Mouse (Mus musculus) embryonic fibroblast, embryonic 13.5 days (primary cell): ENCODE measurements around the gene Park7. TPM values are rescaled to one million over a fixed set of nuclear protein-coding genes. Genes with fewer than 3 reads are reported as not detected.
A peak's percentile ranks its signal among the peaks of the same experiment; 100 is the strongest.

ENCODE experiments used
- H3K27ac ChIP-seq: 2 replicates; pipeline ENCODE4 v1.5.1; 2012; ENCODE audit warnings: low read length, control low read depth, inconsistent platforms; ENCODE audit not compliant: insufficient read depth
- H3K4me1 ChIP-seq: 2 replicates; pipeline ENCODE4 v1.6.1; 2011; ENCODE audit warnings: low read length; ENCODE audit not compliant: control insufficient read depth, insufficient read depth
- H3K4me3 ChIP-seq: 2 replicates; pipeline ENCODE4 v1.5.1; 2011; ENCODE audit warnings: mild to moderate bottlenecking, control low read depth, low read length; ENCODE audit not compliant: insufficient read depth
- CTCF ChIP-seq: IDR thresholded peaks from 2 replicates; pipeline ENCODE4 v1.5.1; 2011; ENCODE audit warnings: mild to moderate bottlenecking, control low read depth, low read length, moderate library complexity, borderline replicate concordance; ENCODE audit not compliant: insufficient read depth
- POLR2A ChIP-seq: IDR thresholded peaks from 2 replicates; pipeline ENCODE4 v1.6.1; 2011; ENCODE audit warnings: low read depth, mild to moderate bottlenecking, control low read depth, low read length, moderate library complexity
- polyA plus RNA-seq: library from polyadenylated mRNA; stranded (reverse); fragments of >200 nt; gene quantifications from 2 replicates; pipeline ENCODE4 v1.2.4, GENCODE M21; 2011; ENCODE audit warnings: low read depth; ENCODE audit not compliant: missing spikeins, insufficient read length

Park7 gene
- polyA plus RNA-seq, 1 experiment, result 102 TPM

GRCm38 (mm10) chr4:150900486-150900885 is 13.8 kb downstream of the Park7 start:
- H3K4me1 ChIP-seq, result no peaks in the 10 kb centered on the region
- no peak overlapping the region for H3K27ac ChIP-seq
- no peak overlapping the region for H3K4me3 ChIP-seq
- no peak for TF ChIP-seq CTCF
- no peak for TF ChIP-seq POLR2A

GRCm38 (mm10) chr4:150898716-150899365 is 15.4 kb downstream of the Park7 start:
- no peaks in the 10 kb centered on the region for H3K4me1 ChIP-seq
- TF ChIP-seq CTCF (peak; percentile 54; the same call in 1 of the 2 replicates), POLR2A (no peak)
- no peak overlapping the region for H3K4me3 ChIP-seq
- H3K27ac ChIP-seq, result no peak overlapping the region

- TF ChIP-seq POLR2A, result no peak
- TF ChIP-seq CTCF, result no peak
- no peak overlapping the region for H3K4me3 ChIP-seq
- no peak overlapping the region for H3K27ac ChIP-seq
- H3K4me1 ChIP-seq, result no peaks in the 10 kb centered on the region
Observed at GRCm38 (mm10) chr4:150896896-150897624, 17.2 kb downstream of the Park7 start.

- no peaks in the 10 kb centered on the region for H3K4me1 ChIP-seq
- H3K4me3 ChIP-seq, result no peak overlapping the region
- TF ChIP-seq POLR2A, result no peak
- no peak for TF ChIP-seq CTCF
Observed at GRCm38 (mm10) chr4:150894718-150895501, 19.3 kb downstream of the Park7 start.

GRCm38 (mm10) chr4:150891308-150891707 is 22.9 kb downstream of the Park7 start:
- no peak for TF ChIP-seq POLR2A
- no peak for TF ChIP-seq CTCF
- H3K4me1 ChIP-seq, result no peaks in the 10 kb centered on the region
- H3K27ac ChIP-seq, result no peak overlapping the region
- H3K4me3 ChIP-seq, result no peak overlapping the region

More at GRCm38 (mm10) chr4:150894718-150895501, 19.3 kb downstream of the Park7 start:
- H3K27ac ChIP-seq, result no peak overlapping the region

GRCm38 (mm10) chr4:150889955-150890315 is 24.3 kb downstream of the Park7 start:
- no peaks in the 10 kb centered on the region for H3K4me1 ChIP-seq
- no peak overlapping the region for H3K27ac ChIP-seq
- no peak overlapping the region for H3K4me3 ChIP-seq
- no peak for TF ChIP-seq CTCF
- no peak for TF ChIP-seq POLR2A

- TF ChIP-seq CTCF (no peak), POLR2A (no peak)
- Histone ChIP-seq H3K4me3 (no peak overlapping the region), H3K27ac (no peak overlapping the region), H3K4me1 (no peaks in the 10 kb centered on the region)
Observed at GRCm38 (mm10) chr4:150889273-150889954, 24.8 kb downstream of the Park7 start.

- Histone ChIP-seq H3K4me3 (no peak overlapping the region), H3K4me1 (no peaks in the 10 kb centered on the region), H3K27ac (no peak overlapping the region)
- no peak for TF ChIP-seq POLR2A
- no peak for TF ChIP-seq CTCF
Observed at GRCm38 (mm10) chr4:150888492-150888891, 25.7 kb downstream of the Park7 start.

- no peak for TF ChIP-seq POLR2A
- TF ChIP-seq CTCF, result no peak
- Histone ChIP-seq H3K4me3 (no peak overlapping the region), H3K27ac (no peak overlapping the region), H3K4me1 (no peaks in the 10 kb centered on the region)
Observed at GRCm38 (mm10) chr4:150887903-150888302, 26.3 kb downstream of the Park7 start.
